In genomic region chr14:59807528-59808300, GRCm38 (mm10) we compare ENCODE assay signal across 24 mouse cellular contexts.
A peak's percentile ranks its signal among the peaks of the same experiment; 100 is the strongest.
DNase-seq lines count a peak whose midpoint lies in the region; ATAC-seq and TF ChIP-seq lines count a peak whose summit lies in the region.
"Had no signal": no experiment of that assay in that cellular context is flagged by ENCODE, and none has a peak within 500 bp of the region (broad histone marks: within the 10 kb centered on the region; RNA-seq: fewer than 3 reads in every experiment).

No protein-coding gene starts in this region.

- H3K4me2 ChIP-seq in intestine, postnatal 0 days (replicated peaks; ENCODE audit: low read depth): no peak overlapping the region
- no peak overlapping the region for H3K4me2 ChIP-seq in limb, embryonic 13.5 days (replicated peaks)
- H3K4me2 ChIP-seq in stomach, postnatal 0 days (replicated peaks; ENCODE audit: low read depth): no peak overlapping the region
- H3K4me2 ChIP-seq: embryonic facial prominence, embryonic 12.5 days; heart, embryonic 15.5 days; hindbrain, embryonic 14.5 days; liver, embryonic 15.5 days; neural tube, embryonic 12.5 days had no signal

- H3K4me1 ChIP-seq in heart, adult 2 months (ENCODE audit: control insufficient read depth, insufficient read depth, low read length): no peaks in the 10 kb centered on the region
- H3K4me1 ChIP-seq in intestine, postnatal 0 days (replicated peaks; ENCODE audit: control insufficient read depth, insufficient read depth, low read length): no peaks in the 10 kb centered on the region
- H3K4me1 ChIP-seq in limb, embryonic 13.5 days: peaks cover 43% of the 10 kb centered on the region
- no peaks in the 10 kb centered on the region for H3K4me1 ChIP-seq in stomach, postnatal 0 days (replicated peaks; ENCODE audit: control insufficient read depth, insufficient read depth)
- H3K4me1 ChIP-seq: heart, embryonic 15.5 days; liver, embryonic 15.5 days; neural tube, embryonic 12.5 days had no signal

- H3K27ac ChIP-seq in heart, adult 2 months: no peak overlapping the region
- H3K27ac ChIP-seq in intestine, postnatal 0 days (ENCODE audit: low read depth, low read length): no peak overlapping the region
- peak overlapping the region; percentile 48; the same call in 1 of the 2 replicates for H3K27ac ChIP-seq in limb, embryonic 13.5 days
- peak overlapping the region; percentile 56 for H3K27ac ChIP-seq in stomach, postnatal 0 days (replicated peaks)
- H3K27ac ChIP-seq: heart, embryonic 15.5 days; hindbrain, embryonic 14.5 days; liver, embryonic 15.5 days; neural tube, embryonic 12.5 days had no signal

- peak; percentile 77; the same call in 1 of the 2 replicates for ATAC-seq in intestine, postnatal 0 days
- no peak for ATAC-seq in limb, embryonic 13.5 days (ENCODE audit: low FRiP score, low read depth)
- peak; percentile 92 for ATAC-seq in stomach, postnatal 0 days (ENCODE audit: low FRiP score, low TSS enrichment)
- ATAC-seq: forebrain, postnatal 0 days; inflammation-experienced regulatory T-cells, adult 6 months had no signal

- 0 out of 2 replicates have a peak, but pooled peaks cover 3% of the 10 kb centered on the region for H3K9me3 ChIP-seq in intestine, postnatal 0 days (ENCODE audit: control insufficient read depth)
- peaks cover 7% of the 10 kb centered on the region; the same call in 1 of the 2 replicates for H3K9me3 ChIP-seq in limb, embryonic 13.5 days
- no peaks in the 10 kb centered on the region for H3K9me3 ChIP-seq in stomach, postnatal 0 days (ENCODE audit: control insufficient read depth, low read length)
- H3K9me3 ChIP-seq: embryonic facial prominence, embryonic 12.5 days; heart, embryonic 15.5 days; liver, embryonic 15.5 days had no signal

- no peaks in the 10 kb centered on the region for H3K27me3 ChIP-seq in heart, adult 2 months (ENCODE audit: control insufficient read depth, insufficient read depth, low read length)
- no peaks in the 10 kb centered on the region for H3K27me3 ChIP-seq in intestine, postnatal 0 days (replicated peaks; ENCODE audit: control insufficient read depth, insufficient read depth, low read length)
- no peaks in the 10 kb centered on the region for H3K27me3 ChIP-seq in limb, embryonic 13.5 days
- no peaks in the 10 kb centered on the region for H3K27me3 ChIP-seq in stomach, postnatal 0 days (ENCODE audit: control insufficient read depth, insufficient read depth, low read length)
- H3K27me3 ChIP-seq: embryonic facial prominence, embryonic 12.5 days; heart, embryonic 15.5 days; liver, embryonic 15.5 days; neural tube, embryonic 12.5 days had no signal

- H3K9ac ChIP-seq in heart, adult 2 months (ENCODE audit: low read depth, low read length): no peak overlapping the region
- H3K9ac ChIP-seq in intestine, postnatal 0 days (ENCODE audit: low read depth, low read length): no peak overlapping the region
- no peak overlapping the region for H3K9ac ChIP-seq in limb, embryonic 13.5 days
- H3K9ac ChIP-seq in stomach, postnatal 0 days (ENCODE audit: low read length): no peak overlapping the region
- H3K9ac ChIP-seq: embryonic facial prominence, embryonic 12.5 days; forebrain, postnatal 0 days; heart, embryonic 15.5 days; hindbrain, embryonic 14.5 days; liver, embryonic 15.5 days; neural tube, embryonic 12.5 days had no signal

- H3K79me2 ChIP-seq in heart, adult 2 months (replicated peaks; ENCODE audit: control insufficient read depth, insufficient read depth, low read length): no peaks in the 10 kb centered on the region

- no peak for TF ChIP-seq CTCF in heart, adult 2 months (IDR thresholded peaks at IDR 0.05)
- TF ChIP-seq CTCF in intestine, postnatal 0 days (IDR thresholded peaks at IDR 0.05; ENCODE audit: low read depth): no peak
- no peak for TF ChIP-seq CTCF in stomach, postnatal 0 days (IDR thresholded peaks at IDR 0.05; ENCODE audit: low read depth)

- intact Hi-C loops in heart, adult 2 months (cut with DNase I): no loop called here

- peak; percentile 68 for DNase-seq in heart, adult 11 months
- no peak for DNase-seq in heart, adult 2 months
- peak; percentile 59 for DNase-seq in stomach, postnatal 0 days (ENCODE audit: low spot score)
- no peak for DNase-seq in frontal cortex, postnatal 36 days (ENCODE audit: low spot score in 2 of 2)
- DNase-seq in urinary bladder, postnatal 4 days (ENCODE audit: low spot score in 2 of 2): no peak
- DNase-seq: B cell, adult 2 months; cerebellum, adult 9-10 months; gastrocnemius, postnatal 36 days; heart, postnatal 36 days; kidney, adult 9 months; kidney, postnatal 25 days; lung, postnatal 14 days; right cerebral cortex, postnatal 14 days; spleen, adult 18-20 months; thymus, adult 2 months had no signal

- H3K36me3 ChIP-seq in heart, adult 2 months (ENCODE audit: control insufficient read depth, insufficient read depth, low read length): no peaks in the 10 kb centered on the region
- no peaks in the 10 kb centered on the region for H3K36me3 ChIP-seq in intestine, postnatal 0 days (ENCODE audit: control insufficient read depth, insufficient read depth)
- no peaks in the 10 kb centered on the region for H3K36me3 ChIP-seq in limb, embryonic 13.5 days
- no peaks in the 10 kb centered on the region for H3K36me3 ChIP-seq in stomach, postnatal 0 days (ENCODE audit: control insufficient read depth, insufficient read depth, low read length)
- H3K36me3 ChIP-seq: embryonic facial prominence, embryonic 12.5 days; heart, embryonic 15.5 days; liver, embryonic 15.5 days; neural tube, embryonic 12.5 days had no signal

- TF ChIP-seq POLR2A in heart, adult 2 months (IDR thresholded peaks at IDR 0.05; ENCODE audit: insufficient read depth, low read depth, low read length): no peak

- no peak overlapping the region for H3K4me3 ChIP-seq in heart, adult 2 months
- no peak overlapping the region for H3K4me3 ChIP-seq in intestine, postnatal 0 days (ENCODE audit: low read depth, low read length)
- no peak overlapping the region for H3K4me3 ChIP-seq in limb, embryonic 13.5 days
- H3K4me3 ChIP-seq in stomach, postnatal 0 days (ENCODE audit: low read depth, low read length): no peak overlapping the region
- H3K4me3 ChIP-seq: embryonic facial prominence, embryonic 12.5 days; heart, embryonic 15.5 days; liver, embryonic 15.5 days; neural tube, embryonic 12.5 days had no signal

- TF ChIP-seq EP300 in heart, adult 2 months (IDR thresholded peaks at IDR 0.05; ENCODE audit: insufficient read depth, low read depth, low read length): no peak
- TF ChIP-seq EP300 in stomach, postnatal 0 days (optimal IDR thresholded peaks at IDR 0.05): no peak

- 84% methylated on average over 7 of the region's 7 CpGs for WGBS in heart, adult 2 months
- 42% methylated on average over 7 of the region's 7 CpGs for WGBS in intestine, postnatal 0 days
- 63% methylated on average over 7 of the region's 7 CpGs for WGBS in limb, embryonic 13.5 days
- WGBS in stomach, postnatal 0 days: 43% methylated on average over 7 of the region's 7 CpGs

Comparison
In these comparisons a context has a peak if more than half of its experiments do, and no peak if none do; other contexts are left out.
1. DNase-seq: peak in heart, adult 11 months (single experiment) and stomach, postnatal 0 days (single experiment); none in heart, adult 2 months (0 of 2), frontal cortex, postnatal 36 days (0 of 2) and urinary bladder, postnatal 4 days (0 of 2).
2. H3K27ac ChIP-seq: peak in limb, embryonic 13.5 days (single experiment) and stomach, postnatal 0 days (single experiment); none in heart, adult 2 months (single experiment) and intestine, postnatal 0 days (single experiment).